Mouse (Mus musculus) layer of hippocampus, adult 2 months (tissue): ENCODE results near the gene Fam155a. TPM values are rescaled to one million over a fixed set of nuclear protein-coding genes. Genes with fewer than 3 reads are reported as not detected.
"Not testable (repeated sequence)": the region's sequence is repeated elsewhere in the genome, so short reads cannot be mapped to it uniquely, and the experiment has no call there.

Experiments
- DNase-seq, 2 experiments: peaks; one replicate each; pipeline ENCODE4 v3.0.0; 2022; ENCODE audit warnings: low spot score in 2 of 2
- H3K27ac ChIP-seq: fragments of 200-600 bp; 2 replicates; pipeline ENCODE4 v1.8.1; 2022
- H3K4me3 ChIP-seq: fragments of 200-600 bp; 2 replicates; pipeline ENCODE4 v1.8.1; 2022; ENCODE audit warnings: mild to moderate bottlenecking
- CTCF ChIP-seq: fragments of 200-600 bp; conservative IDR thresholded peaks from 2 replicates; pipeline ENCODE4 v1.8.1; 2022; ENCODE audit warnings: antibody characterized with exemption, mild to moderate bottlenecking, moderate library complexity
- total RNA-seq, 2 experiments: library from RNA; stranded (reverse); gene quantifications; 2 replicates each; pipeline ENCODE4 v1.2.3; 2021

Gene Fam155a
- total RNA-seq, 2 experiments from 2014 or later: 123 to 128 TPM

GRCm38 (mm10) chr8:9771606-9772518, 901 bp upstream of the Fam155a start:
- no peak for TF ChIP-seq CTCF
- peak overlapping the region; percentile 96 for H3K27ac ChIP-seq

GRCm38 (mm10) chr8:9770261-9770998, 531 bp downstream of the Fam155a start:
- Histone ChIP-seq H3K27ac (peak overlapping the region; percentile 96), H3K4me3 (peak overlapping the region; percentile 79)
- no peak; the same call in 1 of the 2 replicates for TF ChIP-seq CTCF
- peak; percentile 27 to 36 for DNase-seq

More at GRCm38 (mm10) chr8:9771606-9772518, 901 bp upstream of the Fam155a start:
- DNase-seq: peak; percentile 33 to 43
- H3K4me3 ChIP-seq: peak overlapping the region; percentile 79

- peak in 1 of 2 experiments; percentile 25 for DNase-seq
- TF ChIP-seq CTCF: no peak
- peak overlapping the region; percentile 79 for H3K4me3 ChIP-seq
- H3K27ac ChIP-seq: peak overlapping the region; percentile 96
These were observed 1.9 kb downstream of the Fam155a start for GRCm38 (mm10) chr8:9769061-9769460.

- Histone ChIP-seq H3K4me3 (no peak overlapping the region), H3K27ac (no peak overlapping the region)
- TF ChIP-seq CTCF: no peak
- DNase-seq: no peak
These were observed 35.8 kb downstream of the Fam155a start for GRCm38 (mm10) chr8:9735169-9735568.

- Histone ChIP-seq H3K4me3 (no peak overlapping the region), H3K27ac (no peak overlapping the region)
- TF ChIP-seq CTCF: no peak
- DNase-seq: peak in 1 of 2 experiments; percentile 19
These were observed 61.2 kb downstream of the Fam155a start for GRCm38 (mm10) chr8:9709791-9710190.

- DNase-seq: peak; percentile 37 to 44
- no peak for TF ChIP-seq CTCF
- Histone ChIP-seq H3K4me3 (no peak overlapping the region), H3K27ac (no peak overlapping the region)
These were observed 63.5 kb downstream of the Fam155a start for GRCm38 (mm10) chr8:9707433-9707832.

- Histone ChIP-seq H3K4me3 (no peak overlapping the region), H3K27ac (no peak overlapping the region; the same call in 1 of the 2 replicates)
- TF ChIP-seq CTCF: no peak
- peak in 1 of 2 experiments; percentile 39 for DNase-seq
These were observed 76.2 kb downstream of the Fam155a start for GRCm38 (mm10) chr8:9694794-9695193.

GRCm38 (mm10) chr8:9692370-9692769, 78.6 kb downstream of the Fam155a start:
- TF ChIP-seq CTCF: no peak
- no peak overlapping the region for H3K27ac ChIP-seq
- H3K4me3 ChIP-seq: no peak overlapping the region

GRCm38 (mm10) chr8:9660014-9660413, 110.9 kb downstream of the Fam155a start:
- DNase-seq, H3K4me3 ChIP-seq, H3K27ac ChIP-seq: not testable (repeated sequence)

More at GRCm38 (mm10) chr8:9692370-9692769, 78.6 kb downstream of the Fam155a start:
- no peak for DNase-seq

GRCm38 (mm10) chr8:9656901-9657300, 114.1 kb downstream of the Fam155a start:
- Histone ChIP-seq H3K27ac (no peak overlapping the region), H3K4me3 (no peak overlapping the region)
- no peak for TF ChIP-seq CTCF
- DNase-seq: no peak

- H3K27ac ChIP-seq: 0 out of 2 replicates have a peak overlapping the region, but pooled peaks have one; percentile 10
- peak; percentile 29 to 35 for DNase-seq
- TF ChIP-seq CTCF: no peak
These were observed 116.1 kb downstream of the Fam155a start for GRCm38 (mm10) chr8:9654826-9655225.

GRCm38 (mm10) chr8:9653643-9654042, 117.3 kb downstream of the Fam155a start:
- no peak overlapping the region for H3K4me3 ChIP-seq
- no peak overlapping the region for H3K27ac ChIP-seq
- DNase-seq: no peak
- TF ChIP-seq CTCF: no peak

More at GRCm38 (mm10) chr8:9654826-9655225, 116.1 kb downstream of the Fam155a start:
- no peak overlapping the region for H3K4me3 ChIP-seq

GRCm38 (mm10) chr8:9638162-9638561, 132.8 kb downstream of the Fam155a start:
- no peak for DNase-seq
- Histone ChIP-seq H3K4me3 (no peak overlapping the region), H3K27ac (no peak overlapping the region)
- no peak for TF ChIP-seq CTCF
